Mouse (Mus musculus) central nervous system, embryonic 18 days (tissue): ENCODE measurements around the gene Zfp27. TPM values are rescaled to one million over a fixed set of nuclear protein-coding genes. Genes with fewer than 3 reads are reported as not detected.

Experiments used
- polyA plus RNA-seq: library from polyadenylated mRNA; depleted of rRNA; stranded (reverse); fragments of >200 nt; gene quantifications from 2 replicates; pipeline ENCODE4 v1.2.3, GENCODE M21; 2012; rRNA removed

The Zfp27 gene
- polyA plus RNA-seq = 12.5 and 12.9 TPM in 2 replicates

DNA sequence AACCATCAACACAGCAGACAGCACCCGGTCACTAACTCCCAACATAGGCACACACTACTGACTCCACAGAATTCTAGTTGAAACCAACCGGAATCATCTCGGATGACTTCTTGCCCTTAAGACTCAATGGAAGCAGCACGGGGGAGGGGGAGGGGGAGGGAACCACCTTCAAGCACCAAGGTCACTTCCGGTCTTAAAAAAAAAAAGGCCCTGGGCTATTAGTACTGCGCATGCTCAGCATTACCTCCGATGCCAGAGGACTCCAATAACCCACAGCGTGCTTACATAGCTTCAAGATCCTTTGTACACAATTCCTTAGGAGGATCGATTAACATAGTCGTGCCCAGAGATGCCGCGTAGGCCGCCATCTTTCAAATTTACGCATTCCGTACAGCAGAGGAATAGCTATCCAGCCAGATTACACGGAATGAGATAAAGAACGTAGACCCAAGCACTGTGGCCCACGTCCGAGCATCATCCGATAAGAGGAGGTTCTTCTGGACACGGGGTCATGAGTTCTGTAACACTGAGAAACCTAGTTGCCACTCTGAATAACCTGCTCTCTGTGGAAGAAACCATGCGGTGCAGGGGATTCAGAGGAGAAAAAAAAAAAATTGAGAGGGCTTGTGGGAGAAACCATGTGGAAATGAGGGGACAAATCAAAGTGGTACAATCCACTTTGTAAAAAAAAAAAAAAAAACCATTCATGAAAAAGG is at the start of gene Zfp27:
Zfp27 (minus strand) TSS at position 607 of the 716 bp plus-strand sequence.

DNA sequence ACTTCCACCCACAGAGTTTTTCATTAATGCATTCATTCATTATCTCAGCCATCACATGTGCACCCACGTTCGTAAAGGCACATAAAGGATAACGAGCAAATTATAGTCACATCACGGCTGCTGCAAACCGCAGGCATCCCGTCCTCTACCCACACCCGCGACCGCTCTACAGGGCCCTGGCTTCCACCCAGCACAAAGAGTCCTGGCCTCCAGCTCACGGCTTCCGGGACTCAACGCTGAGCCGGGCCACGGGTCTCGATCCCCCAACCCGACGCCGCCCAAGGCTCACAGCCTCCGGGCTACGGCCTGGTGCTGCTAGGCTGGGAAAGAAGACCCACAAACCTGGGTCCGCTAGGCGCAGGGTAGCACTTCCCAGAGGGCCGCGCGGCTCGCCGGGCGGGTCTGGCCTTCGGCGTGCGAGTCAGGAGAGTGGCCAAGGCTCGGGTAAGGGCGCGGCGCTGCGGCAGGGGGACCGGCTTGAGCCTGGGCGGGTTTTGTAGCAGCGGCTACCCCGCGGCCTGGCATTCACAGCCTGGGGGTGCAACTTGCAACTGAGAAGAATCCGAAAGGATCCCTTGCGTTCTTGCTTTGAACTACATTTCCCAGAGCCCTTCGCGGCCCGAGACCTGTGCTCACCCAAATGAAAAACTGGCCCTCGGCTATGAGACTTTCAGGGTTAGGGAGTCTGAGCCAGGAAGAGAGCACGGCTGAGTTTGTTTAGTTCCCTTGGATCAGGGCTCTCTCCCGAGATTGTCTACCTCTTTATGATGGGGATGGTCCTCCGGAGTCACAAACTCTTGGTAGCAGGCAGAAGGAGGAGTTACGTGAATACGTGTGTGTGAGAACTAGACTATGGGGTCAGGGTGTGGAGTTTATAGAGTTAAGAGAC is 47.4 kb upstream of the Zfp27 start, which contains the start of gene Zfp74:
Zfp74 (minus strand) TSS at position 577 of the 889 bp plus-strand sequence.

GRCm38 (mm10) chr7:29908130-29908950 is 2.0 kb upstream of the Zfp27 start, which contains the start of gene Zfp383:
Gene Zfp383 (plus strand): TSS chr7:29908223.

DNA sequence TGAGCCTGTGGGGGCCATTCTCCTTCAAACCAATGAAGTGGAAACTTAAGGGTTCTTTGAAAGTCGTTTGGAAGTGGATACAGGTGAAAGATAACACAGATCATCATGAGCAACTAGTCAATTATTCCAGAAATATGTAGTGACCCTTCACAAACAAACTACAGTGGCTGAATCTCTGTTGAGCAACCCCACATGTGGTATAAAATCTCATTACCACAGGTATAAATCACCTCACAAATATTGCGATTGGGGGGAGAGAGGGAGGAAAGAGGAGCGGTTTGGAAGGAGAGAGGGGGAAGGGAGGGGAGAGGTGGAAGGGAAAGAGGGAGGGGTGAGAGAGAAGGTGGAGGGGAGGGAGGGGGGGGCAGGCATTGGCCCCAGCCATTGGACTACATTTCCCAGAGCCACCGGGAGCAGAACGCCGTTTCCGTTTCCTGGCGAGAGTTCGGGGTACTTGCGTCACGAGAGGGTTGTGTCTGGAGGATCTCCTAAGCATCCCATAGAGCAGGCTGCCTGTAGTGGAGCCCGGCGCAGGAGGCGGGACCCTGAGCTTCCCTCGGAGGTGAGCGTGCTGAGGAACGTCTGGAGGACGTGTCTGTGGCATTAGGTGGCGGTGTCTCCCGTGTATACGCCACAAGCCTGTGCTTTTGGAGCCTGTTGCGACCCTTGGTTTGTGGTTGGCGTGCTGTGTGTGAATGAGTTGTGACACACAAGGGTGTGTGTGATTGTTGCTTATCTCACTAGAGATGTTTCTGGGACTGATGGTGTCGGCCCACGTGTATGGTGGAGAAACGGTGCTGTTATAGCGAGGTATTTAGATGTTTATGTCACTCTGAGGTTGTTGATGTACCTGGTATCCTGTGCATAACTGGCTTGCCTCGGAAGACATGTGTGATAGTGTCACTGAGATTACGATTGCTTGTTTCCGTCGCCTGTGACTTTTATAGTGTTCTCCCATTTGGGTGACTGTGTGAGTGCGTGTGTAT is 46.5 kb downstream of the Zfp27 start, which contains the start of gene Zfp420:
Zfp420 (plus strand) TSS at position 448 of the 986 bp plus-strand sequence.

GRCm38 (mm10) chr7:29853219-29853842 is 53.0 kb downstream of the Zfp27 start, which contains the start of gene Zfp940:
Gene Zfp940 (minus strand): TSS chr7:29853669.

Other genes with a start within 250 kb of the Zfp27 start
- gene Catsperg2, start 179.5 kb downstream of the Zfp27 start, polyA plus RNA-seq = 1.4 and 1.8 TPM in 2 replicates
- 14.8 TPM in 2 replicates for gene Zfp84, start 138.0 kb downstream of the Zfp27 start, polyA plus RNA-seq
- gene Zfp30, start 122.6 kb downstream of the Zfp27 start, polyA plus RNA-seq = 11.8 and 12.2 TPM in 2 replicates
- 14.6 and 14.8 TPM in 2 replicates for gene Zfp790, start 90.5 kb downstream of the Zfp27 start, polyA plus RNA-seq
- gene Zfp940, start 52.9 kb downstream of the Zfp27 start, polyA plus RNA-seq = 12.2 and 14.4 TPM in 2 replicates
- 19.3 and 20.7 TPM in 2 replicates for gene Zfp420, start 46.6 kb downstream of the Zfp27 start, polyA plus RNA-seq
- 14.5 and 15.1 TPM in 2 replicates for gene Zfp383, start 1.7 kb upstream of the Zfp27 start, polyA plus RNA-seq
- gene Zfp74, start 47.5 kb upstream of the Zfp27 start, polyA plus RNA-seq = 16.3 and 18.0 TPM in 2 replicates
- gene Zfp568, start 77.4 kb upstream of the Zfp27 start, polyA plus RNA-seq = 4.2 and 5.2 TPM in 2 replicates
- gene Zfp14, start 144.8 kb upstream of the Zfp27 start, polyA plus RNA-seq = 13.6 and 14.4 TPM in 2 replicates
- 5.2 and 5.8 TPM in 2 replicates for gene Zfp82, start 166.3 kb upstream of the Zfp27 start, polyA plus RNA-seq
- 0.21 and 0.54 TPM in 2 replicates for gene Gm26920, start 183.8 kb upstream of the Zfp27 start, polyA plus RNA-seq
- 11.0 and 11.6 TPM in 2 replicates for gene Zfp566, start 184.0 kb upstream of the Zfp27 start, polyA plus RNA-seq
- 41.1 and 42.5 TPM in 2 replicates for gene Zfp260, start 188.2 kb upstream of the Zfp27 start, polyA plus RNA-seq
- 11.5 and 11.7 TPM in 2 replicates for gene Zfp382, start 215.4 kb upstream of the Zfp27 start, polyA plus RNA-seq